Mouse (Mus musculus) heart, embryonic 16.5 days (tissue): ENCODE results near the gene Fam169b. TPM values are rescaled to one million over a fixed set of nuclear protein-coding genes. Genes with fewer than 3 reads are reported as not detected.

Source experiments
- ATAC-seq: fragments of 200-750 bp; cut with Nextera tagmentation; replicated peaks from 2 replicates; pipeline ENCODE4 v1.8.0; 2017; ENCODE audit warnings: moderate number of reproducible peaks; ENCODE audit not compliant: insufficient read depth, low FRiP score; ENCODE audit errors: extremely low read depth
- H3K27ac ChIP-seq: fragments of 300-500 bp; sonication (generic); 2 replicates; pipeline ENCODE4 v1.5.1; 2014; ENCODE audit warnings: mild to moderate bottlenecking, low read length, control low read depth, moderate library complexity
- H3K27me3 ChIP-seq: fragments of 300-500 bp; sonication (generic); 2 replicates; pipeline ENCODE4 v1.6.1; 2014; ENCODE audit warnings: low read length, mixed read lengths; ENCODE audit not compliant: control insufficient read depth, insufficient read depth
- H3K36me3 ChIP-seq: fragments of 300-500 bp; sonication (generic); 2 replicates; pipeline ENCODE4 v1.6.1; 2014; ENCODE audit not compliant: control insufficient read depth, insufficient read depth
- H3K4me1 ChIP-seq: fragments of 300-500 bp; sonication (generic); 2 replicates; pipeline ENCODE4 v1.6.1; 2014; ENCODE audit warnings: low read length, mixed read lengths; ENCODE audit not compliant: control insufficient read depth, insufficient read depth
- H3K4me2 ChIP-seq: fragments of 300-500 bp; sonication (generic); 2 replicates; pipeline ENCODE4 v1.6.1; 2014; ENCODE audit warnings: low read depth, mild to moderate bottlenecking, control low read depth, low read length
- H3K4me3 ChIP-seq: fragments of 300-500 bp; sonication (generic); 2 replicates; pipeline ENCODE4 v1.5.1; 2014; ENCODE audit warnings: mild to moderate bottlenecking, control low read depth, low read length
- H3K9ac ChIP-seq: fragments of 300-500 bp; sonication (generic); 2 replicates; pipeline ENCODE4 v1.6.1; 2014; ENCODE audit warnings: low read length, control low read depth
- H3K9me3 ChIP-seq: fragments of 300-500 bp; sonication (generic); replicated peaks from 2 replicates; pipeline ENCODE4 v1.6.1; 2016; ENCODE audit warnings: low read length; ENCODE audit not compliant: control insufficient read depth
- WGBS: fragments of 180-500 bp; shearing (Covaris S2); extraction: QIAGEN DNeasy Blood & Tissue Kit; methylation state at CpG from one replicate; pipeline ENCODE4 v1.1.7; 2014; 5-methylcytosine and 5-hydroxymethylcytosine counted together
- polyA plus RNA-seq: library from polyadenylated mRNA; unstranded; fragments of >200 nt; fragmentation: Nextera tagmentation; extraction: Ambion mirVana; gene quantifications from 2 replicates; pipeline ENCODE4 v1.2.1, GENCODE M21; 2015

The Fam169b gene
- polyA plus RNA-seq: 7.2 and 15.1 TPM in 2 replicates

DNA sequence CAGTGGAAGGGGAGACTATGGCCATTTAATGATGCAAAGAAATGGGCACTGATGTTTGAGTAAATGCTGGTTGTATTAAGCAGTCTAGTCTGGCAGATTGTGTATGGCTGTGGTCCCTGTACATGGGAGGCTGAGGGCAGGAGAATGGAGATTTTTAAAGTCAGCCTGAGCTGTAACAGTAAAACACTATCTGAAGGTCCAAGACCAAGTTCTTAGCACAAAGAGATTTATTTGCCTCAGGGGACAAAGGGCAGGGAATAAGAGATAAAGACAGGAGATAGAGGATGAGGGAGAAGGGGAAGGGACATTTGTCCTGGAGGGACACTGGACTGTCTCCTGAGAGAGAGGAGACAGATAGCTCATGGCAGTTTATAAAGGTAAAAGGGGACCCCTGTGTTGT, at the start of gene Fam169b:
Gene Fam169b (plus strand): TSS at position 325 of the 400 bp plus-strand sequence.
- Histone ChIP-seq H3K27me3 (no peaks in the 10 kb centered on the region; the same call in 1 of the 2 replicates), H3K36me3 (no peaks in the 10 kb centered on the region), H3K27ac (peak within 1 kb of the TSS; percentile 46; the same call in 1 of the 2 replicates), H3K4me2 (no peak within 1 kb of the TSS; the same call in 1 of the 2 replicates), H3K4me3 (no peak within 1 kb of the TSS), H3K4me1 (peaks cover 11% of the 10 kb centered on the region), H3K9ac (no peak within 1 kb of the TSS), H3K9me3 (no peaks in the 10 kb centered on the region)
- no peak for ATAC-seq

DNA sequence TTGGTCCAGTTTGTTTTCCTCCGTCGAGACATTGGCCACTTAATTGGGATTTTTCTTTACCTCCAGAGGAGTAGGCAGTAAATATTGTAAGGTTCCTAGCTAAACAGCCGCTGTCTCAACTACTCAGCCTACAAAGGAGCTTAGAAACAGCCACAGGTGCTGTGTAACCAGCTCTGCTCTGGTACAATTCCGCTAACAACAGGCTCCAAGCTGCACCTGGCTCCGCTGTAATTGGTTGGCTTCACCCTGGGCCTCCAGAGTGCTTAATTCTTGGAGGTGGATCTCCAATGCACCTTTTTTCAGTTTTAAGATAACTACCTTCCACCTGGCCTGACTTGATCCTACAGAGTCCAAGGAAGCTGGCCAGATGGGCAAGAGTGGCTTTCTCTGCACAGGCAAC, 49.6 kb upstream of the Fam169b start:
- H3K9ac ChIP-seq: no peak overlapping the region
- peak overlapping the region; percentile 51 for H3K27ac ChIP-seq
- 85% methylated on average over 5 of the region's 5 CpGs for WGBS

DNA sequence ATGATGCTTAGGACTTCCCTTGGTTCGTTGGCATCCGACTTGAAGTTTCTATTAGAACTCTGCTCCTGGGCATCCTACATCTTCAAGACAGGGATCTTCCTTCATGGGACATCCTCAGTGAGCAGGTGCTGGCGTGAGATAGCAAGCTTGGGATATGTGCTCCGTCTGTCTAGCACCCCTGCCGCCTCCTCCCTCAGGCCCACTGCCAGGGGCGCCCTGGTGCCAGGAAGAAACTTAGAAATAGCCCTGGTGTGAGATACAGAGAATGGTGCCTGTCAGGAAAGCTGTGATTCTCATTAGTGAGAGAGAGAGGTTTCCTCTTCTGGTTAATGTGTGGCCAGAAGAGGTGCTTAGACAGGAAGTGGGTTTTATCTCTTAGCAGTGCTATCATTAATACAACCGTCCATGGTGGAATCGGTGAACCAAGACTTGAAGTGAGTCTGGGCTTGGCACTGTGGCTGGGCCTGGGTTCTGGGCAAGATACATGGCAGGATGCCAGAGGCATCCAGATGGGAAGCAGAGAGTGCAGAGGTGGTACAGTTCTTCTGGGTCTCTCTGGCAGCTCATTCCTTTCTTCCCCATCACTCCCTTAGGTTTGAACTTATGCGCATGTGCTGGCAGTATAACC, 48.1 kb upstream of the Fam169b start:
- H3K27me3 ChIP-seq: no peaks in the 10 kb centered on the region
- no peak overlapping the region for H3K9ac ChIP-seq
- no peak for ATAC-seq
- peaks cover 10% of the 10 kb centered on the region for H3K4me1 ChIP-seq
- WGBS: 69% methylated on average over 9 of the region's 9 CpGs
- no peaks in the 10 kb centered on the region for H3K9me3 ChIP-seq
- no peak overlapping the region for H3K4me3 ChIP-seq
- H3K4me2 ChIP-seq: no peak overlapping the region
- peaks cover 8% of the 10 kb centered on the region for H3K36me3 ChIP-seq
- 0 out of 2 replicates have a peak overlapping the region, but pooled peaks have one; percentile 23 for H3K27ac ChIP-seq

More for the DNA sequence above, 49.6 kb upstream of the Fam169b start:
- Histone ChIP-seq H3K9me3 (no peaks in the 10 kb centered on the region), H3K4me1 (peaks cover 10% of the 10 kb centered on the region), H3K4me2 (no peak overlapping the region), H3K27me3 (no peaks in the 10 kb centered on the region), H3K36me3 (peaks cover 13% of the 10 kb centered on the region), H3K4me3 (no peak overlapping the region)
- ATAC-seq: no peak

DNA sequence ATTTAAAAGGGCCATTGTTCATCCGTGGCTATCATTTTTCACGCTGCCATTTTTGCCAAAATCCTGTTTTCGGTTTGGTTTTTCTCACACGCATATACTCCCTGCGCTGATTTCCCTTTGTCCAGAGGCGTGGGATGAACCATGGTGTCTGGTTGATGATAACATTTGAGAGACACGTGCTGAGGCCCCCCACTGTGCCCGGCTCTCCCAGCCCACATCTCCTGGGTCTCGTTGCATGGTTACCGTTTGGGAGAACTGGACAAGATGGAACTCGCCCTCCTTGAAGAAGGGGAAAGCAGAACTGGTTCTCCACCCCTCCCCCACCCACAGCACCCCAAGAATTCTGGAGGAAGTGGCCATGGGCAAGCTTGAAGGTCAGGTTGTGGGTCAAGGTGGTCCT, 46.6 kb upstream of the Fam169b start:
- no peak overlapping the region for H3K4me3 ChIP-seq
- no peak overlapping the region for H3K4me2 ChIP-seq
- H3K9me3 ChIP-seq: no peaks in the 10 kb centered on the region
- no peak for ATAC-seq
- peaks cover 14% of the 10 kb centered on the region for H3K36me3 ChIP-seq
- peaks cover 15% of the 10 kb centered on the region for H3K4me1 ChIP-seq
- H3K27ac ChIP-seq: peak overlapping the region; percentile 22; the same call in 1 of the 2 replicates
- no peak overlapping the region for H3K9ac ChIP-seq
- 83% methylated on average over 11 of the region's 11 CpGs for WGBS
- H3K27me3 ChIP-seq: no peaks in the 10 kb centered on the region

DNA sequence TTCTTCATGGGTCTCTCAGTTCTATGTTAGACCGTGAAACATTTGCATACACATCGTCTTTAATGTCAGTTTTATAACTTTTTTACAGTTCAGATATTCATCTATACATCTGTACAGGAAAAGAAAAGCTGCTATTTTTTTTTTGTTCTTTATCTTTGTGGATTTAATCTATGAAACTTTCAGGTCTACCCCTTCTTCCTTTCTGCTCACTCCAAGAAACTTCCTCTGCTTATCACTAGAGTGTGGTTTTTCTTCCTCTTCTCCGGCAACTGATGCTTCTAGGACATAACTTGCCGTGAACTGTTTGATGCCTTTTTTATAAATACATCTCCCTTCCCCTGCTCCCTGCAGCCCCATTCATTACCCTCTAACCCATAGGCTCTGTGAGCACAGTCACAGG, 46.0 kb upstream of the Fam169b start:
- Histone ChIP-seq H3K4me2 (no peak overlapping the region), H3K27me3 (no peaks in the 10 kb centered on the region), H3K27ac (no peak overlapping the region; the same call in 1 of the 2 replicates), H3K4me1 (peaks cover 17% of the 10 kb centered on the region), H3K9me3 (no peaks in the 10 kb centered on the region), H3K36me3 (peaks cover 14% of the 10 kb centered on the region), H3K9ac (no peak overlapping the region), H3K4me3 (no peak overlapping the region)
- ATAC-seq: no peak
- WGBS: 70% methylated on average over 4 of the region's 4 CpGs

DNA sequence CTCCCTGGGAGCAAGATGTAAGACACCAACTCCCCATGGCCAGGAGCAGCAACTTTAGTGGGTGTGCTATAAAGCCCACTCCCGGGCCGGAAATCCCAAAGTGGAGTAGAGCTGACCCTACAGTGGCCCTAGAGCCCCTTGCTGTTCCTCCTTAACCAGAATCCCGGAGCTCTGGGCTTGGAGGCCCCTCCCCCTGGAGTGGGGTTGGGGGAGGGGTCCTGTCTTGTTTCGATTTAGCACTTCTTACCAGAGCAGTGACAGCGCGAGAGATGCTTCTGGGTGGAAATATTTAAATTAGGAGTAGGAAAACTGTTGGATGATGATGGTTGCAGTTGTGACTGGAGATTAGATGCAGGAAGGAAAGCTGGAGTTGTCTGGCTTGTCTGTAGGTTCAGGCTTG, 45.1 kb upstream of the Fam169b start:
- Histone ChIP-seq H3K27me3 (no peaks in the 10 kb centered on the region), H3K36me3 (peaks cover 14% of the 10 kb centered on the region), H3K27ac (no peak overlapping the region), H3K9me3 (no peaks in the 10 kb centered on the region), H3K4me1 (peaks cover 23% of the 10 kb centered on the region), H3K4me3 (no peak overlapping the region), H3K4me2 (no peak overlapping the region), H3K9ac (no peak overlapping the region)
- ATAC-seq: no peak
- WGBS: 44% methylated on average over 6 of the region's 6 CpGs

DNA sequence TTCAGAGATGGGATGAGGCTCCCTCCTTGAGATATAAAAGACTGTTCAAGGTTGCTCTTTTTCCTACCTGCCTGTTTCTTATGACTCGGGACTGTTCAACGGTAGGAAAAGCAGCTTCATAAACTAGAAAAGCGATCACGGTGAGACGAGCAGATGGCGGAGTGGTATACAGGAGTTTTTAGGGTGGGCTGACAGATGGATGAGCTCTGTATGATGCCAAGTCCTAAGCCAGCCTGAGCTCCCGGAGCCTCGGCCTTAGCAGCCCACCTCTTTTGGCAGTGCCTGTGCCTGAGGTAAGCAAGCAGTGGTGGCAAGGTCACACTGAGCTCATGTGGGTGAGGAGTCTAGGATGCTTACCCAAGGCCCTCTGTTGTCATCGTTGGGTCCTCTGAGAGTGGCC, 42.8 kb upstream of the Fam169b start:
- no peaks in the 10 kb centered on the region for H3K9me3 ChIP-seq

DNA sequence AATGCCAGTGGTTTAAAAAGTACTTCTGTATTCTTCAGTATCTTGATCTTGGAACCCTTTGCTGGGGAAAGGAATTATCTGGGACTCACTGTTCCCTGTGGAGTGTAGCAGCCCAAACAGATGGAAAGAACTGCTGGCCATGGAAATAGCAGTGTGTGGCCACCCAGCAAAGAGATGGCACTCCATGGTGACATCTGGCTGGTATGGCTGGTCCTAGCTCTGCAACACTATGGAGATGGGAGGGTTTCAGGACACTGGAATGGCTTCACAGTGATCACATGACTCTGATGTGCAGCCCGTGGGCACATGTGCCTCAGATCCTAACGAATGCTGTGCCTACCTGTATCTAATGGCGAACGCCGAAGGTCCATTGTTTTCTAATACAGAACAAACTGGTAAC, 41.1 kb upstream of the Fam169b start:
- Histone ChIP-seq H3K36me3 (peaks cover 9% of the 10 kb centered on the region), H3K27ac (no peak overlapping the region), H3K27me3 (no peaks in the 10 kb centered on the region), H3K9ac (no peak overlapping the region), H3K4me1 (peaks cover 23% of the 10 kb centered on the region), H3K4me3 (no peak overlapping the region), H3K4me2 (no peak overlapping the region), H3K9me3 (no peaks in the 10 kb centered on the region)
- 88% methylated on average over 5 of the region's 5 CpGs for WGBS
- ATAC-seq: no peak

More for the DNA sequence above, 42.8 kb upstream of the Fam169b start:
- WGBS: 85% methylated on average over 9 of the region's 9 CpGs
- Histone ChIP-seq H3K36me3 (peaks cover 11% of the 10 kb centered on the region), H3K27ac (no peak overlapping the region), H3K9ac (no peak overlapping the region), H3K4me2 (no peak overlapping the region), H3K4me3 (no peak overlapping the region), H3K27me3 (no peaks in the 10 kb centered on the region), H3K4me1 (peaks cover 24% of the 10 kb centered on the region)
- ATAC-seq: no peak

DNA sequence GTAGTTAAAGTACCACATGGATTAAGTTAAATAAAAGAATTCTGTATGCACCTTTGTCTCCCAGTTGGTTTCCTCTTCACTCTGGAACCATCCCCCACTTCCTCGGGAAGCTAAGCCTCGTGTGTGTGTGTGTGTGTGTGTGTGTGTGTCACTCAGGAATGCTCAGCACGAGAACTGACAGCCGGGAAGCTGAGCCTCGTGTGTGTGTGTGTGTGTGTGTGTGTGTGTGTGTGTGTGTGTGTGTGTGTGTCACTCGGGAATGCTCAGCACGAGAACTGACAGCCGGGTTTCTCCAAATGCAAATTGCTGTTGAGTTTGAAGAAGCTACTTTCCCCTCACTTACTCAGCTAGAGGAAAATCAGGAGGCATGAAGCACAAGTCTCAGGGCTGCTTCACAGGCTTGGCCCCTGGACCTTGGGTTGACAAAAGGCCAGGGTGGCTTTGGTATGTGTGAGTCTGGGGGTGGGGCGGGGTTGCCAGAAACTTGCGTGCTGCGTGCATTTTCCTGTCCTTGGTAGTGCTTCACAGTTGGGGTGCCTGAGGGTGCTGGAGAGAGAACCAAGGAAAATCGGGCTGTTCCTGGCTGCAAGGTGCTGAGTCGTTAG, 39.9 kb upstream of the Fam169b start:
- Histone ChIP-seq H3K4me1 (peaks cover 20% of the 10 kb centered on the region), H3K27ac (peak overlapping the region; percentile 57; the same call in 1 of the 2 replicates), H3K9ac (no peak overlapping the region), H3K27me3 (no peaks in the 10 kb centered on the region), H3K4me2 (peak overlapping the region; percentile 43), H3K36me3 (peaks cover 6% of the 10 kb centered on the region; the same call in 1 of the 2 replicates), H3K9me3 (no peaks in the 10 kb centered on the region), H3K4me3 (no peak overlapping the region)
- WGBS: 22% methylated on average over 12 of the region's 13 CpGs
- ATAC-seq: peak; percentile 63; the same call in 1 of the 2 replicates
